Mouse (Mus musculus) limb, embryonic 15.5 days (tissue): ENCODE measurements around the gene Otulin. TPM values are rescaled to one million over a fixed set of nuclear protein-coding genes. Genes with fewer than 3 reads are reported as not detected.

Experiments used
- ATAC-seq: fragments of 200-750 bp; cut with Nextera tagmentation; 2 replicates; pipeline ENCODE4 v1.8.0; 2017; ENCODE audit warnings: low read depth, moderate TSS enrichment; ENCODE audit not compliant: insufficient number of reproducible peaks, low FRiP score, low TSS enrichment
- H3K27ac ChIP-seq: fragments of 300-500 bp; sonication (generic); 2 replicates; pipeline ENCODE4 v1.5.1; 2015; ENCODE audit warnings: moderate library complexity, mild to moderate bottlenecking, inconsistent platforms
- H3K27me3 ChIP-seq: fragments of 300-500 bp; sonication (generic); 2 replicates; pipeline ENCODE4 v1.6.1; 2015; ENCODE audit warnings: inconsistent platforms
- H3K36me3 ChIP-seq: fragments of 300-500 bp; sonication (generic); 2 replicates; pipeline ENCODE4 v1.6.1; 2015; ENCODE audit warnings: inconsistent platforms
- H3K4me1 ChIP-seq: fragments of 300-500 bp; sonication (generic); 2 replicates; pipeline ENCODE4 v1.6.1; 2015; ENCODE audit warnings: inconsistent platforms
- H3K4me2 ChIP-seq: fragments of 300-500 bp; sonication (generic); 2 replicates; pipeline ENCODE4 v1.6.1; 2015; ENCODE audit warnings: mild to moderate bottlenecking, inconsistent platforms
- H3K4me3 ChIP-seq: fragments of 300-500 bp; sonication (generic); 2 replicates; pipeline ENCODE4 v1.5.1; 2015; ENCODE audit warnings: mild to moderate bottlenecking, inconsistent platforms
- H3K9ac ChIP-seq: fragments of 300-500 bp; sonication (generic); 2 replicates; pipeline ENCODE4 v1.6.1; 2015; ENCODE audit warnings: inconsistent platforms
- H3K9me3 ChIP-seq: fragments of 300-500 bp; sonication (generic); 2 replicates; pipeline ENCODE4 v1.6.1; 2016; ENCODE audit warnings: inconsistent platforms
- WGBS: fragments of 180-500 bp; shearing (Covaris S2); methylation state at CpG from one replicate; pipeline ENCODE4 v1.1.7; 2015; 5-methylcytosine and 5-hydroxymethylcytosine counted together
- polyA plus RNA-seq: library from polyadenylated mRNA; unstranded; fragments of >200 nt; fragmentation: Nextera tagmentation; extraction: Ambion mirVana; gene quantifications from 2 replicates; pipeline ENCODE4 v1.2.1, GENCODE M21; 2015

Gene Otulin
- polyA plus RNA-seq, 1 experiment from 2014 or later = 32.5 TPM

- no peak overlapping the region for H3K4me3 ChIP-seq
- no peaks in the 10 kb centered on the region for H3K9me3 ChIP-seq
- H3K36me3 ChIP-seq = no peaks in the 10 kb centered on the region
- no peak for ATAC-seq
- H3K4me1 ChIP-seq = 0 out of 2 replicates have a peak, but pooled peaks cover 5% of the 10 kb centered on the region
- no peak overlapping the region for H3K27ac ChIP-seq
- H3K9ac ChIP-seq = no peak overlapping the region
- H3K27me3 ChIP-seq = no peaks in the 10 kb centered on the region
- WGBS = 82% methylated on average over 4 of the region's 4 CpGs
- no peak overlapping the region for H3K4me2 ChIP-seq
Measured at GRCm38 (mm10) chr15:27535681-27536080, 94.8 kb downstream of the Otulin start.

GRCm38 (mm10) chr15:27533036-27533435 is 97.5 kb downstream of the Otulin start:
- 34% methylated on average over 3 of the region's 3 CpGs for WGBS
- H3K9ac ChIP-seq = no peak overlapping the region
- no peak overlapping the region for H3K27ac ChIP-seq
- H3K9me3 ChIP-seq = no peaks in the 10 kb centered on the region
- no peak overlapping the region for H3K4me3 ChIP-seq
- H3K4me2 ChIP-seq = no peak overlapping the region
- H3K27me3 ChIP-seq = no peaks in the 10 kb centered on the region
- ATAC-seq = no peak
- no peaks in the 10 kb centered on the region for H3K36me3 ChIP-seq
- H3K4me1 ChIP-seq = 0 out of 2 replicates have a peak, but pooled peaks cover 5% of the 10 kb centered on the region

GRCm38 (mm10) chr15:27530023-27530422 is 100.5 kb downstream of the Otulin start:
- Histone ChIP-seq H3K4me2 (no peak overlapping the region), H3K4me3 (no peak overlapping the region), H3K9me3 (no peaks in the 10 kb centered on the region), H3K9ac (no peak overlapping the region), H3K36me3 (no peaks in the 10 kb centered on the region), H3K27me3 (no peaks in the 10 kb centered on the region), H3K27ac (no peak overlapping the region), H3K4me1 (no peaks in the 10 kb centered on the region)
- no peak for ATAC-seq
- WGBS = 79% methylated on average over 4 of the region's 4 CpGs

GRCm38 (mm10) chr15:27528896-27529295 is 101.6 kb downstream of the Otulin start:
- WGBS = 78% methylated on average over 4 of the region's 4 CpGs
- no peak overlapping the region for H3K4me3 ChIP-seq

GRCm38 (mm10) chr15:27525233-27526005 is 105.1 kb downstream of the Otulin start:
- Histone ChIP-seq H3K9me3 (no peaks in the 10 kb centered on the region), H3K4me1 (no peaks in the 10 kb centered on the region), H3K9ac (no peak overlapping the region), H3K36me3 (no peaks in the 10 kb centered on the region), H3K4me2 (no peak overlapping the region), H3K27me3 (no peaks in the 10 kb centered on the region), H3K27ac (no peak overlapping the region), H3K4me3 (no peak overlapping the region)
- WGBS = 72% methylated on average over 12 of the region's 12 CpGs
- no peak for ATAC-seq

More at GRCm38 (mm10) chr15:27528896-27529295, 101.6 kb downstream of the Otulin start:
- Histone ChIP-seq H3K9ac (no peak overlapping the region), H3K36me3 (no peaks in the 10 kb centered on the region), H3K9me3 (no peaks in the 10 kb centered on the region), H3K27me3 (no peaks in the 10 kb centered on the region), H3K4me1 (no peaks in the 10 kb centered on the region), H3K4me2 (no peak overlapping the region), H3K27ac (no peak overlapping the region)
- ATAC-seq = no peak

GRCm38 (mm10) chr15:27519857-27520256 is 110.6 kb downstream of the Otulin start:
- Histone ChIP-seq H3K27me3 (no peaks in the 10 kb centered on the region), H3K9me3 (no peaks in the 10 kb centered on the region), H3K9ac (no peak overlapping the region), H3K4me2 (no peak overlapping the region), H3K36me3 (no peaks in the 10 kb centered on the region), H3K4me1 (no peaks in the 10 kb centered on the region), H3K4me3 (no peak overlapping the region), H3K27ac (no peak overlapping the region)
- WGBS = 89% methylated on average over 7 of the region's 7 CpGs
- no peak for ATAC-seq

GRCm38 (mm10) chr15:27518026-27518425 is 112.5 kb downstream of the Otulin start:
- Histone ChIP-seq H3K27ac (no peak overlapping the region), H3K27me3 (no peaks in the 10 kb centered on the region), H3K4me2 (no peak overlapping the region), H3K9me3 (no peaks in the 10 kb centered on the region), H3K4me3 (no peak overlapping the region), H3K4me1 (no peaks in the 10 kb centered on the region), H3K9ac (no peak overlapping the region), H3K36me3 (no peaks in the 10 kb centered on the region)
- 74% methylated on average over 8 of the region's 8 CpGs for WGBS
- no peak for ATAC-seq

- Histone ChIP-seq H3K27ac (no peak overlapping the region), H3K4me2 (no peak overlapping the region), H3K9me3 (no peaks in the 10 kb centered on the region), H3K36me3 (no peaks in the 10 kb centered on the region), H3K9ac (no peak overlapping the region), H3K4me1 (no peaks in the 10 kb centered on the region), H3K4me3 (no peak overlapping the region), H3K27me3 (no peaks in the 10 kb centered on the region)
- 77% methylated on average over 1 of the region's 1 CpGs for WGBS
- no peak for ATAC-seq
Measured at GRCm38 (mm10) chr15:27516927-27517326, 113.6 kb downstream of the Otulin start.

GRCm38 (mm10) chr15:27508982-27509381 is 121.5 kb downstream of the Otulin start:
- no peak overlapping the region for H3K27ac ChIP-seq
- H3K4me1 ChIP-seq = 0 out of 2 replicates have a peak, but pooled peaks cover 6% of the 10 kb centered on the region
- WGBS = 86% methylated on average over 17 of the region's 17 CpGs
- H3K4me2 ChIP-seq = no peak overlapping the region
- ATAC-seq = no peak
- H3K4me3 ChIP-seq = no peak overlapping the region
- no peaks in the 10 kb centered on the region for H3K27me3 ChIP-seq
- no peaks in the 10 kb centered on the region for H3K36me3 ChIP-seq
- H3K9me3 ChIP-seq = no peaks in the 10 kb centered on the region
- H3K9ac ChIP-seq = no peak overlapping the region

GRCm38 (mm10) chr15:27508169-27508568 is 122.3 kb downstream of the Otulin start:
- no peak overlapping the region for H3K9ac ChIP-seq
- no peaks in the 10 kb centered on the region for H3K27me3 ChIP-seq
- H3K4me3 ChIP-seq = no peak overlapping the region
- H3K4me2 ChIP-seq = no peak overlapping the region
- WGBS = 81% methylated on average over 7 of the region's 7 CpGs
- H3K36me3 ChIP-seq = no peaks in the 10 kb centered on the region
- no peak overlapping the region for H3K27ac ChIP-seq
- 0 out of 2 replicates have a peak, but pooled peaks cover 9% of the 10 kb centered on the region for H3K4me1 ChIP-seq
- H3K9me3 ChIP-seq = no peaks in the 10 kb centered on the region
- no peak for ATAC-seq

GRCm38 (mm10) chr15:27506893-27507596 is 123.4 kb downstream of the Otulin start:
- H3K4me1 ChIP-seq = 0 out of 2 replicates have a peak, but pooled peaks cover 9% of the 10 kb centered on the region
- no peaks in the 10 kb centered on the region for H3K9me3 ChIP-seq
- WGBS = 79% methylated on average over 15 of the region's 15 CpGs
- H3K27ac ChIP-seq = no peak overlapping the region
- H3K4me2 ChIP-seq = no peak overlapping the region
- H3K9ac ChIP-seq = no peak overlapping the region
- no peaks in the 10 kb centered on the region for H3K36me3 ChIP-seq
- H3K27me3 ChIP-seq = no peaks in the 10 kb centered on the region
- ATAC-seq = no peak
- no peak overlapping the region for H3K4me3 ChIP-seq
